Mouse (Mus musculus) adrenal gland, adult (tissue): ENCODE results near the gene Gpsm2.

ENCODE experiments used
- DNase-seq, 2 experiments: peaks; one replicate each; pipeline ENCODE4 v3.0.0; 2022 to 2023; ENCODE audit warnings: low spot score in 1 of 2; ENCODE audit not compliant: inconsistent age in 2 of 2

Gene Gpsm2

DNA sequence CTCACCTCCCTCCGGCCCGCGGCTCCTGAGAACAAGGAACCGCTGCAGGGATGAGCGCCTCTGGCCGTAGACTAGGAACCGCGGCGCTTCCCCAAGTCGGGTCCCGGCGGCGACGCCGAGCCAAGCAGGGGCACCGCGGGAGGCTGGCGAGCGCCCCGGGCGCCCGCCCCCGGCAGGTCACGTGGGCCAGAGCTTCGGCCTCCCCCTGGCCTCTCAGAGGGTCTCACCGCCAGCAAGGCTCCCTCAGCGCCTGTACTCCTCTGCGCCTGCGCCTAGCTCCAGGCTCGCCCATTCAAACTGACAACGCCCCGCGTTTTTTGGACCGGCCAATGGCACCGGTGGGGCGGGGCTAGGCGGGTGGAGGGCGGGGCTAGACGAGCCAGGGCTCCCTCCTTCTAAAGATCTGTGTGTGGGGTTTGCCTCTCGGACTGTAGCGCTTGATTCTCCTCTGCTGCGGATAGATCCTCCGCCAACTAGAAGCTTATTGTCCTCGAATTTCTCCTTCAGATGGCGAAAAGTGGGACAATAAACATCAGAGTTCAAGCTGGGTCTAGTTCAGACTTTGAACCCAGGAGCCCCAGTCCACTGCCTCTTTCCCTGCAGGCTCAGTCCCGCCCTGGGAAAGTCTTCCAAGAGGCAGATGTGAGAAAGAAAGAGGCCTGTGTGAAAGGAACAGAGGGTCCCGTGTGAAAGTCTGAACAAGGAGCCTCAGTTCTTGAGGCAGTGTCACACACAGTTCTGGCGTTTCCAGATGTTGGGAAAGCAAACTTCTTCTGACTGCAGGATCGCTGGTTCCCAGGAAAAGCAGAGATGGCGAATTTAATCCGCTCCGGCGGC lies at the start of gene Gpsm2:
TSS of gene Gpsm2 (minus strand) at position 274 of the 837 bp plus-strand sequence.
- DNase-seq, result peak; percentile 95 to 99

DNA sequence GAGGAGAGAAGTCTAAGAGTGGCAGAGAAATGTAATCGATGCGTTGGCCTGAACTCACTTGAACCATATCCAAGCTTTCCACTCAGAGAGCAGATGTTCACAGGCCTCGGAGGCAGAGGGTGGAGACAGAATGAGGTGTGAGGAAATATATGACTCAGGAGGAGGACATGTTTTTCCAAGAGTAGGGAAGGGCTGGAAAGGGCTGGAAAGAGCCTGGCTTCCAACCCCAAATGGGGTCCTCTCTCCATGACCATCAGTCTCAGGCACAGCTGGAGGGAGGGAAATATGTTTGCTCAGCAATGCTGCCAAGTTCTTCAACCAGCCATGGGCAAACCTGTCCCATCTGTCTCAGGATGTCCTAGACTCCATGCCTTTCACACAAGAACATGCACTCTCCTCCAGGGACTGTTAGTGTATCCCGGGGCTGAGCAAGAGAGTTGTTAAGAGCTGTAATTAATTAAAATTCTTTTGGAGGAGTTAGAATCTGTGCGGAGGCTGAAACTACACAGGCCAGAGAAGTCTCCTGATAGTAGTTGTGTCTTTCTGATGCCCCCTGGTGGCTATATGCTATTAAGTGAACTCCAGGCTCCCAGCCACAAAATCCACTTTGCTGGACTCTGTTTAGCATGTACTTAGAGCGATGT lies 48.7 kb upstream of the Gpsm2 start:
- DNase-seq, result peak; percentile 45 to 89

DNA sequence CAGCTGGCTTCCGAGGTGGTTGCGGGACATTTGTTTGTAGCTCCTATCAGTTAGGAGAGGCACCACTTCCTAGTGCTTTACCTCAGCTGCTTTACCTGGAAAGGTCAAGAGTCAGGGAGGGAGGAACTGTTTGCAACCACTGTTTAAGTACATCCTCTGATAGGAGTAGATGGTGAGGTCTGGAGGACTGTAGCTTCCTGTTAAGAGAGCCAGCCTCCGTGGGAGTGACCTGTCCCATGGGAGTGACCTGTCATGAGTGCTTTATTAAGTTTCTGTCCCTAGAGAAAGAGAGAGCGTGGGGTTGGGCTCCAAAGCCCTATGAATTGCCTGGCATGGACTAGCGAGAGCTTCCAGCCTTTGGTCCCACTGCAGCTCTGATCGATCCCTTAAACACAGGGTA lies 47.4 kb upstream of the Gpsm2 start:
- DNase-seq, result no peak

DNA sequence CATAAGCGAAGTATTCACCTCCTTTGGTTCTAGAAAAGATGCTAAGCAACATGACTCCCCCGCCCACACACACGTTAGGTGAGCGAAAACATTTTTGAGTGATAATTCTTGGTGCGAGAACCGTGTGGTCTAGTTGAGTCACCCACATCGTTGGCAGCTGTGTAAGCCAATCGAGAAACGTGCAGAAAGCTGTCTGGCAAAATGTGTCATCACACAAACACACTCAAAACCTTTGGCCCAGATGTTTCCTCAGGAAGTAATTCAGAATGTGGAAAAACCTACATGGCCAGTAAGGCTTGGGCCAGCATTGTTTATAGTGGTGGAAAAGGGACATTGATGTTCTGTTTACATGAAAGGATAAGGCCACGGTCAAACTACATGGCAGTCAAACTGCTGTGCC lies 45.3 kb upstream of the Gpsm2 start:
- DNase-seq, result no peak

DNA sequence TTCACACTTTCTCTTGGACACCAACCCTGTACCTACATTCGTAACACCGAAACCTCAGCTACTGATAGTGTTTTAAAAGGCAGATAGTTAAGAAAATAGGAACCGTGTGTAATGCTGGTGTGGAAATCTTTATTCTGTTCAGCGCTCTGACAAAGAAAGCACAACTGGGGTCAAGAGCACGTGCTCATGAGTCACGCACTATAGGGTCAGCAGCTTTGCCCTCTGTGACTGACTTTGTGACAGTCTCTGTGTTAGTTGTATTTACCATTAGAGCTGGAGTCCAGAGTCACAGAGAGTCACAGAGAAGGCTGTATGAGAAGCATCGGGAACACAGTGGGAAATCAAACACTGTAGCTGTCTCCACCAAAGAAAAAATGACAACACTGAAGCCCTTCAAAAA lies 44.8 kb upstream of the Gpsm2 start:
- no peak for DNase-seq

DNA sequence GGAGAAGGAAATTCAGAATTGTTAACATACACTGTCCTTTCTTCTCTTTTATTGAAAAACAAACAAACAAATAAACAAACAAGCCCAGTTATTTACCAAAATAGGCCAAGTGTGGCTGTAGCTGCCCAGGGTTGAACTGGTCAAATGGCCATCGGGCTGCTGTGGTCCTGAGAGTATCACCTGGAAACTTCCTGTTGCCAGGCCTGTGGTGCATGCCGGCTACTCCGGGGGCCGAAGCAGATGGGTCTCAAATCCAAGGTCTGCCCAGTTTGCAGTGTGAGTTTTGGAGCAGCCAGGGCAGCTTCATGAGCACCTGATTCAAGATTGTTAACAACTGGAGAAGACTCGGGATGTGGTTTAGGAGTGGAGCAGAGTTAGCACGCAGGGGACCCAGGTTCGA lies 43.4 kb upstream of the Gpsm2 start:
- no peak for DNase-seq

DNA sequence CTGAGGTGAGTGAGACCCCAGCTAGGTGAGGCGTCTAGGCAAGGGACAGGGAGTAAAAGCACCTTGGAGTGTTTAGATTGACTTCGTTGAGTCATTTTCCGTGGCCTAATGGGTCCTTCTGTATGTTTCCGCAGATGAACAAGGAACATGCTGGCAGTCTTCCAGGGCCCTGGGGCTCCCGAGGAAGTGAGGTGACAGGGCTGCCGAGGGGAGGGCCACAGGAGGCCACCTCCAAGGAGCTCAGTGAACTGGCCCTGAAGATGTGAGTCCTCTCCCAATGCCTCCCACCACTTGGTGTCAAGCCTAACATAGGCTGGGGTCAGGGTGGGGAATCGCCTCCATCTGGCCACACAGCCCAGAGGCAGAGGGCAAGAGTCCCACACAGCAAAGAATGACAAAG lies 42.9 kb upstream of the Gpsm2 start:
- no peak for DNase-seq

DNA sequence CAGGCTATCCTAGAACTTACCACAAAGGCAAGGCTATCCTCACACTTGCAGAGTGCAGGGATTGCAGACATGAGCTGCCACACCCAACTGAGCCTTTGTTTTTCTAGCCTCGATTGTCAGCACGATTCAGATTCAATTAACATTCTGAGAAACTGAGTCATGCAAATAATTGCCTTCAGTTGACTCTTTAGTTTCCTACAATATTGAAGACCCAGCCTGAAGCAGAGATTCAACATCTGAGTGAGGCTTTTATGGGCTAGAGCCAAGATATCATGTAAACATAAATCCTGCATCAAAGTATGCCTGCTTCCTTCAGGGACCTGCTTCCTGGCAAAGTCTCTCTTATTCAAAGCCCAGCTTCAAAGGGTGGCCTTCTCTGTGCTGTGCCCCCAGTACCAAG lies 41.6 kb upstream of the Gpsm2 start:
- no peak for DNase-seq

DNA sequence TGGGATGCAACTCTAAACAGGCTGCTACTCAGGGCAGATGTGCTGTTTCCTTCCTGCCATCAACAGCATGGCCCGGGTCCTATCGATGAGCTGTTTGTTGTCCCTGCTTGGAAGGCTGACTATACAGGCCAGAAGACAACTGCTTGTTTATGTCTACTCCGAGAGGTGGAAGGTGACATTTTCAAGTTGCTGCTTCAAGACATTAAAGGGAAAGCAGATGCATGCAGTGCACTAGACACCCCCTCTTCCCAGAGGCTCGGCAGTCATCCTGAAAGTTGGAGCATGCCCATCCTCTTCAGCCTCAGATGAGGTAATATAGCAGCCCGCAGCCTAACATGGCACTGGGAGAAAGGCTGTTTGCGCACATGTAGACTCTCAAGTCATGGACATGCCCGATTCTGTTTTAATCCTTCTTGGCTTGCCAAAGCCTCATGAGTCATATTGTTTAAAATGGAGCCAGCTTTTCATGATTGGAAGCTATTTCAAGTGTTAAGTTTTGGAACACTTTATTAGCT lies 40.5 kb upstream of the Gpsm2 start:
- DNase-seq, result no peak

DNA sequence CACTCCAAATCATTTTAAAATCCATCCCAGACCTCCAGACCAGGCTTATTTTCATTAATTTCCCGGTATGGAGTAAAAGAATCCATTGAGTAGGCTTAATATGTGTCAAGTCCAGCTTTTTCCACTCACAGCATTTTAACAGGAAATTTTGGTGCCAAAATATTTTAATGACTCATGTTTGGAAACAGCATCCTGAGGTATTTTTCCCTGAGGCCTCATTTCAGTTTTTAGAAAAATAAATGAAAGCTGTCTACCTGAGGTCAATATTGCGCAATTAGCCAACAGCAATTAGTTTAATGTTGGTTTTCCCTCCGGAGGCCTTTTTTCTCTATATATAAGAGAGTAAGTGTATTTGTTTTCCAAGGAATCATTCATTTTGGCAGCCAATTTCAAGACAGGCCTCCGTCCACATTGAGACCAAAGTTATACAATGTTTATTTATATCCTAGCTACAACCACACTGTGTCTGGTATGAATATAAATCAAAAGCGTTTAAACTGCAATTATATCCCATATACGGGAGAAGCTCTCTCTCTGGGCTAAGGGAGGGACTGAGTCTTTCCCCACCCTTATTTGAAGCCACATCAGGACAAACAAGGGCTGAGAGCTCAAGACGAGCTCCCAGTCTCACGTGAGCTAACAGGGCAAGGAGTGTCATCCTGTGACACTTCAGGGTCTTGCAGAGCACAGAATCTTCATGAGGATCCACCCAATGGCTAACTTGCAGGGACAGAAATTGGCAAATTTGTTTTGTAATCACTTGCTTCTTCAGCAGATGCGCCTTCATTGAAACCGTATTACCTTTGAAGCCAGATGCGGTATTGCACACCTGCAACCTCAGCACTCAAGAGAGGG lies 37.7 kb upstream of the Gpsm2 start:
- DNase-seq, result no peak

DNA sequence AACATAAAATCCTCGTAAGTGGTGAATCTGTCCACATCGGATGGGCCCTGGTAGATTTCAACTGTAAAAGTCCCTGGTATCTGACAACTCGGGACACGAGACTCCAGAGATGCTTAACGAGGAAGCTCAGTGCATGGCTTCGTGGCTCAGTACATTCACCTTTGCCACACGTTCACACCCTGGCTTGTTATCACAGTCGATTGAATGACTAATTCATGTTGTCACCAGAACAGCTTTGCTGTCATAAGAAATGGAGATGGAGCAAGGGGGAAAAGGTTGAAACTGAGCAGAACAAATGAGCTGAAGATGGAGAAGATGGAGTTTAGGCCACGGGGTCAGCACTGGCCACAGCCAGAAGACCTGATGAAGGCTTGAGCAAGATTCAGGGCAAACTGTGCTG lies 35.5 kb upstream of the Gpsm2 start:
- no peak for DNase-seq

DNA sequence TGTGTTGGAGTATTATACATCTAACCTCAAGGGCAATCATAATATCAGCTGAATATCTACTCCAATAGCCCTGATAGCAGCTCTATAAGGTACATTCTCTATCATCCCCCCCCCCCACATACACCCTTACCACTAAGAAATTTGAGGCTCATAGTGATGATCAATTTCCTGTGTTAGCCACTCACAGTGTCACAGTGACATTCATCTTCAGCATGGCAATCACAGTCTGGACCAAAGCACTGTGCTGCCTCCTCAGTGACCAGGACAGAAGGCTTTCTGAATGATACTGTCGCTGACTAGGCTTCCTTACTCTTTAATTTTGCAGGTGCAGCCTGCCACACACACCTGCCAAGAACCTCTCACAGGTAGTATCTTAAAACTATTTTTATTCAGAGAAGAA lies 34.0 kb upstream of the Gpsm2 start:
- DNase-seq, result no peak

DNA sequence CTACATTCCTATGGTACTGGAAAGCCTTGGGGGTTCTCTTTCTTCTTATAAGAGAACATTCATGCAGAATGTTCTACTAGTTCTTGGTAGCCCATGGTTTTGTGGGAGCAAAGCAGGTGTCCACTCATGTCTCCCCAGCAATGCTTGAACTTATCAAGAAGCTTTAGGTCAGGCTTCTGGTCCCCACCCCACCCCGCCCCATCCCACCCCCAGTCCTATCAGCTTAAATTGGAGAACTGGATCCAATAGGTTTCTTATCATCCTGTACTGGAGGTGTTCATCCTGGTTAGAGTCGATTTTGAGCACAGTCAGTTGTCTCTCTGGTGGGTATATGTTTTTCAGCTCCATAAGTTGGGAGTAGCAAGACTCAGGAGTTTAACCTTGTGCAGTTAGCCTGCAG lies 33.4 kb upstream of the Gpsm2 start:
- no peak for DNase-seq

DNA sequence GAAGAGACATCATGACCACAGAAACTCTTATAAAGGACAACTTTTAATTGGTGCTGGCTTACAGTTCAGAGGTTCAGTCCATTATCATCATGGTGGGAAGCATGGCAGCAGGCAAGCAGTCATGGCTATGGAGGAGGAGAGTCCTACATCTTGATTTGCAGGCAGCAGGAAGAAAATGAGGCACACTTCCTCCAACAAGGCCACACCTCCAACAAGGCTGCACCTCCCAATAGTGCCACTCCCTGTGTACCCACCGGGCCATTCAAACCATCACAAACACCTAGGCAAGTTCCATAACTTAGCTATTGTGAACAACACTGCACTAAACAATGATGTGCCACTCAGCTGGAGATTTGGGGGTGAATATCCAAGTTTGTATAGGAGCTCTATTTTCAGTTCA lies 32.4 kb upstream of the Gpsm2 start:
- no peak for DNase-seq

DNA sequence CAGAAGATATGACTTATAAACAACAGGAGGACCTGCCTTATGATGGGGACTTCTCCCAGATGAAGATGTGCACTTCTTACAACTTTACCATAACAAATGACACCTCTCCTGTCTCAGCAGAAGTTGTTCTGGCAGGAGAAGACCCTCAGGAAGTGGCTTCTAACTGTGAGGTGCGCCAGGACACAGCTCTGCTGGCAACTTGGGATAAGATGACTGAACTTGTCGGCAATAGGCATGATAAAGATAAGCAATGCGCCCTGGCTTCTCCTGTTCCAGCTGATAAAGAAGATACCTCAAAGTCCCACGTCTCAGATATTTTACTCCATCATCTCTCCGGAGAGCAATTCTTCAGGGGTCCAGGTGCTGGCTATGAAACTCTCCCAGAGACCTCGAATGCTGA lies 29.6 kb upstream of the Gpsm2 start:
- no peak for DNase-seq

DNA sequence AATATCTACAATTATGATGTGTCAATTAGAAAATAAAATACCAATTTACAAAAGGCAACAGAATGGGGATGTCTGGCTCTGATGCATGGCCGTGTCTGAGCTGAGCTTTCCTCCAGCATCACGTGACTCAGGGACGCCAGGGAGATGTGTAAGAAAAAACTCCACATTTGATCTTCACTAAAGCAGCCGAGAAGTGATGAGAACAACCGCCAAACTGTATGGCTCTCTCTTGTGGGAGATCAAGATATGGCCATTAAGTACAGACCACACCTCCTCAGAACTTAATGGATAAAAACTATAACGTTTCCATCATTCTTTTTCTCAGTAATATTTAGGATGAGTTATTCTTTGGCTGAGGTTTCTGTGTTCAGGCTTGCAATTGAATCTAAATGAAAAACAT lies 29.0 kb upstream of the Gpsm2 start:
- no peak for DNase-seq

DNA sequence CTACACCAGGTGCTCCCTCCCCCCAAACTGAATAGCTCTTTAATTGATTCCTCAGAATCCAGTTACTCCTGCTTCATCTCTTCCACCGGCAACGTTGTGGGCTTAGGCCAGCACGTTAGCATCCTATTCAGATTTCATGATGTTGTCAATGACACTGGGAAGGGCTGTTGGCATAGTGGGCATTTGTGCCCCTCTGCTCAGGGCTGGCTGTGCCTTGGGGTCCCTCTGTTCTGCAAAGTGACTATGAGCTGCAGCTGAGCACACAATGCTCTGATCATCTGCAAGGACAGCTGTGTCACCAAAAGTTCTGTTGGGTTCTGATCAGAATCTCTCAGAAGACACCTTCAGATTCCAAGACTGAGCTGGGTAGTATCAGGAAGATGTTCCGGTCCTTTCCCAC lies 22.0 kb upstream of the Gpsm2 start:
- DNase-seq, result no peak

DNA sequence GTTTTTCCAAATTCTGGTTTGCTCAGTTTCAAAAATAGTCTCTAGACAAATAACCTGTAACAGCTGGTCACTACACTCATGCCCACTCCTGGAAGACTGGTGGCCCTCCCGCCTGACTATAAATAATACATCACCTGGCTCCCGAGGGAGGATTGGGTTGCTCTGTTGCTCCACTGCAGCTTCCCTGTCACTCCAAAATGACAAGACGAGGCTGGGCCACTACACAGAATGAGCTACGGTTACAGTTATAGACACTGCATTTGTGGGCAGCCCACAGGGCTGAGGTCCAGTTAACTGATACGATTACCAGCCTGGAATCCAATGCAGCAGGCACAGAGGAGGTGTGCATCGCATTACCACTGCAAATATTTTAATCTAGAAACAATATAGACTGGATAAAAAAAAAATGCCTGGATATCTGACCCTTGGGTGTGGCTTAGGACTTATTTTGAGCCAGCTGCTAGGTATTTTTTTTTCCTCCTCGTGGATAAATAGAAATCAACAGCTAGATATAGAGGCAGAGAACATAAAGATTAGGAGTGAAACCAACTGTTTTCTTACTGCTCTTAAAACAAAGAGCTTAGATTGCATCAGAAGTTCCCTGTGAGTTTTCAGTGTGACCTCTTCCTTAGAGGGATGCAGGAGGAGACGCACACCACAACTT lies 17.1 kb upstream of the Gpsm2 start, which contains the start of gene Aknad1:
TSS of gene Aknad1 (plus strand) at position 614 of the 664 bp plus-strand sequence.
- DNase-seq, result no peak

DNA sequence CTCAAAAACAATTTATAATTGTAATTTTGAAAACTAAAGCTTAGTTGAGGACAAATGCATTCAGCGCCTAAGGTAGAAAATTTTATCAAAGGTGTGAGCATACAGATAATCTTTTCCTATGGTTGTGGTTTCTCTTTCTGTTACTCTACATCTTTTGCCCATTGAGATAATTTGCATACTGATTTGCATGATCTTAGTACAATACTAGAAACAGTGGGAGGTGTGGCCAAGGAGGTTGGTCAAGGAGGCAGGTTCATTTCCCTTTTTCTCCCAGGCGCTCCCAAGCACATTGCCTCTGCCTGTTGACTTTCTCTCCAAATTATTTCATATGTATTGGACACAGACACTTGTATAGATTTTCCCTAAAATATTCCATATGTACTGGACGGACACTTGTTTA lies 15.7 kb upstream of the Gpsm2 start:
- DNase-seq, result no peak

DNA sequence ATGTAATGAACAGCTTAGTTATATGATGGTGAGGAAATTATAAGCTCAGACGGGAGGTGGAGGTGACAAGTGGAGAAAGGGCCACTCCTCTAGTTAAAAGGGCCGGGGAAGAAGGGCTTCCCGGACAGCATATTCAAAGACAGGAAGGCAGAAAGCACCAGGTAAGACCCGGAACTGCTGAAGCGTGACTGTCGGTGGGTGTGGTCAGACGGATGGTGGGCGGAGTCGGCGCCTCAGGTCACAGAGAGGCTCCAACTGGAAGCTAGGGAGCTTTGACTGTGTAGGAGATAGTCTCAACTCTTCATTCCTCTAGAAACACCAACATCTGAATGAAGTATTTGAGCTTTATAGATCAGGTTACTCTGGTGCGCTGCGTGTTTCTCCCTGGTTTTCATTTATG lies 8.2 kb upstream of the Gpsm2 start:
- DNase-seq, result no peak

DNA sequence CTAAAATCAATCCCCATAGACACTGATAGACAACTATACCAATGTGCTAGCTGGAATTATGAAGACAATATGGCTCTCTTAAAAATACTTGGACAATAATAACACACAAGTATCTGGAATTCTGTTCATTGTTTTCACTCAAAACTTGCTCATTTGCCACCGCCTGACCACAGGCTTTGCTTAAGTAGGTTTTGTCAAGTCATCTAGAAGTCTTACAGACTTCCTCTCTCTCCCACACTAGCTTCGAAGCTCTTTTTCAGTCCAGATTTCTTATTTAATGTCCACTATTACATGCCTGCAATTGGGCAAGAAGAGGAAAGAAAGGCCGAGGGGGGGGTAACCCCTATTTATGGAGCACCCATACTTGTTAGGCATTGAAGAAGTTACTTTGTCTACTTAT lies 5.7 kb upstream of the Gpsm2 start:
- no peak for DNase-seq
